Mouse (Mus musculus) heart, postnatal 14 days (tissue): Measurements from ENCODE around the gene Lrrc73. TPM values are rescaled to one million over a fixed set of nuclear protein-coding genes. Genes with fewer than 3 reads are reported as not detected.

Source experiments
- DNase-seq, 2 experiments: peaks; one replicate each; pipeline ENCODE4 v3.0.0; 2021 to 2022
- intact Hi-C: fragments of 180-260 bp; cut with DNase I; formaldehyde crosslinking; loops from one replicate; pipeline ENCODE4 v1.15.1; 2025
- microRNA-seq, 2 experiments: library from miRNA; unstranded; fragments of <30 nt; microRNA quantifications; one replicate each; pipeline ENCODE4 v1.2.0; 2021 to 2022
- total RNA-seq, 2 experiments: library from RNA; stranded (reverse); gene quantifications; 2 replicates each; pipeline ENCODE4 v1.2.3; 2021

Lrrc73 gene
- total RNA-seq, 2 experiments from 2014 or later, result 0.50 to 0.85 TPM

- intact Hi-C loops, result no loop called here
- no peak for DNase-seq
Observed at GRCm38 (mm10) chr17:46283911-46284310, 30.6 kb downstream of the Lrrc73 start.

- intact Hi-C loops, result no loop called here
- DNase-seq, result no peak
Observed at GRCm38 (mm10) chr17:46284653-46285052, 31.3 kb downstream of the Lrrc73 start.

- DNase-seq, result no peak
- intact Hi-C loops, result no loop called here
Observed at GRCm38 (mm10) chr17:46285407-46285806, 32.1 kb downstream of the Lrrc73 start.

- intact Hi-C loops, result no loop called here
- DNase-seq, result peak; percentile 77 to 80
Observed at GRCm38 (mm10) chr17:46287678-46288095, 34.4 kb downstream of the Lrrc73 start.

GRCm38 (mm10) chr17:46296601-46297000 lies 43.3 kb downstream of the Lrrc73 start:
- no peak for DNase-seq
- intact Hi-C loops, result loop anchor here (5.0 kb wide), 1 partner anchor 564 kb away; the partner anchor contains the start of gene 1600014C23Rik

- DNase-seq, result no peak
- intact Hi-C loops, result loop anchor here (5.0 kb wide), 1 partner anchor 565 kb away; the partner anchor contains the start of gene 1600014C23Rik
Observed at GRCm38 (mm10) chr17:46297028-46297363, 43.7 kb downstream of the Lrrc73 start.

- peak; percentile 25 to 27 for DNase-seq
- intact Hi-C loops, result loop anchor here (1.0 to 5.0 kb wide), 2 partner anchors 31 to 565 kb away; partner anchors contain the start of gene 1600014C23Rik
Observed at GRCm38 (mm10) chr17:46297364-46298219, 44.3 kb downstream of the Lrrc73 start, which contains the start of gene Dlk2. Dlk2 (plus strand) TSS chr17:46297421.

GRCm38 (mm10) chr17:46298220-46298913 lies 45.0 kb downstream of the Lrrc73 start:
- intact Hi-C loops, result loop anchor here (1.0 to 5.0 kb wide), 2 partner anchors 32 to 566 kb away; partner anchors contain the start of gene 1600014C23Rik
- peak; percentile 85 to 91 for DNase-seq

- no peak for DNase-seq
- intact Hi-C loops, result no loop called here
Observed at GRCm38 (mm10) chr17:46301892-46302291, 48.6 kb downstream of the Lrrc73 start.

GRCm38 (mm10) chr17:46304184-46304583 lies 50.9 kb downstream of the Lrrc73 start:
- no peak for DNase-seq
- intact Hi-C loops, result no loop called here

Small RNA genes within 50 kb of the gene (microRNA-seq; reads per million reads assigned to microRNA genes)
- gene Mir693, result 0 reads per million in 2 experiments

Other genes with a start within 250 kb of the Lrrc73 start
- 100 to 1,000 TPM; 275 TPM for gene Vegfa, start 221.2 kb upstream of the Lrrc73 start, total RNA-seq
- gene Mrps18a, start 142.5 kb upstream of the Lrrc73 start, total RNA-seq, result 100 to 1,000 TPM; 115 to 119 TPM
- 1 to 10 TPM; 1.1 to 1.4 TPM for gene Rsph9, start 109.3 kb upstream of the Lrrc73 start, total RNA-seq
- gene Mad2l1bp, start 100.0 kb upstream of the Lrrc73 start, total RNA-seq, result 10 to 100 TPM; 22.2 to 27.6 TPM
- gene Gtpbp2, start 92.5 kb upstream of the Lrrc73 start, total RNA-seq, result 10 to 100 TPM; 85.3 TPM
- 10 to 100 TPM in 1 of 2 experiments, 1 to 10 TPM in 1; 9.7 to 10.6 TPM for gene Polh, start 50.9 kb upstream of the Lrrc73 start, total RNA-seq
- gene Xpo5, start 50.7 kb upstream of the Lrrc73 start, total RNA-seq, result 10 to 100 TPM; 18.7 to 20.6 TPM
- 10 to 100 TPM; 19.1 to 27.3 TPM for gene Polr1c, start 5.5 kb upstream of the Lrrc73 start, total RNA-seq
- gene Yipf3, start 5.5 kb upstream of the Lrrc73 start, total RNA-seq, result 10 to 100 TPM; 72.4 to 77.7 TPM
- gene Tjap1, start 29.5 kb downstream of the Lrrc73 start, total RNA-seq, result 10 to 100 TPM; 40.6 to 42.9 TPM
- gene Dlk2, start 43.9 kb downstream of the Lrrc73 start, total RNA-seq, result under 1 TPM; 0.68 to 0.84 TPM
- gene Abcc10, start 74.8 kb downstream of the Lrrc73 start, total RNA-seq, result 1 to 10 TPM; 4.6 to 5.4 TPM
- gene Zfp318, start 130.2 kb downstream of the Lrrc73 start, total RNA-seq, result 10 to 100 TPM; 19.2 TPM
- 1 to 10 TPM in 1 of 2 experiments, under 1 TPM in 1; 0.79 to 2.3 TPM for gene Crip3, start 175.4 kb downstream of the Lrrc73 start, total RNA-seq
- gene Slc22a7, start 184.9 kb downstream of the Lrrc73 start, total RNA-seq, result not detected
- under 1 TPM; 0.29 to 0.48 TPM for gene Ttbk1, start 234.1 kb downstream of the Lrrc73 start, total RNA-seq
- gene Dnph1, start 243.2 kb downstream of the Lrrc73 start, total RNA-seq, result 1 to 10 TPM; 2.1 to 2.4 TPM